Mouse (Mus musculus): ENCODE results near the gene Fam47e. TPM values are rescaled to one million over a fixed set of nuclear protein-coding genes. Genes with fewer than 3 reads are reported as not detected.
A peak's percentile ranks its signal among the peaks of the same experiment; 100 is the strongest.

Fam47e gene
- polyA plus RNA-seq, 2 experiments: 1.0 to 1.4 TPM

DNA sequence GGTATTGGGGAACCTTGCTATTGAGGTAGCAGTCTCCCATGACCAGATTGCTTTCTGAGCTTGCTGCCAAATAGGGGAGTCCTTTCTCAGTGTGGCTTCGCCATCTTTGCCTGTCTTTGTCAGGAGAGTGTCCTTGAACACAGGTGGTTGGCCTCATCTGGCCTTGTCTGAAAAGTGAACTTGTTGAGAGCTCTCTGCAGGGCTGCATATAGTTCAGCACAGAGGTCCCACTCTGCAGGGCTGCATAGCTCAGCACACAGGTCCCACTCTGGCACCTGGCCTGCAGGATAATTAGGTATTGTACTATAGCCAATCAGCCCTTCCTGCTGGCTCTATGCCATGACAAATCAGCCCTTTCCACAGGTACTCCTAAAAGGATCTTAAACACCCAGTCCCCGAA lies 5.3 kb downstream of the Fam47e start:
- no peaks in the 10 kb centered on the region for H3K27me3 ChIP-seq (ENCODE audit: control insufficient read depth, insufficient read depth, low read length)
- H3K4me1 ChIP-seq (replicated peaks; ENCODE audit: control insufficient read depth in 2 of 2, insufficient read depth in 2 of 2, low read length in 1 of 2): no peaks in the 10 kb centered on the region; a peak in 1 of 4 replicates
- DNase-seq (ENCODE audit: low read depth in 3 of 3, low spot score in 3 of 3): no peak
- TF ChIP-seq EP300 (IDR thresholded peaks at IDR 0.05; ENCODE audit: low read depth) (no peak), CTCF (IDR thresholded peaks at IDR 0.05; ENCODE audit: low read depth) (no peak)
- H3K9me3 ChIP-seq (ENCODE audit: control insufficient read depth, low read length): no peaks in the 10 kb centered on the region
- no peak for ATAC-seq (ENCODE audit: insufficient read depth)
- no peak overlapping the region for H3K9ac ChIP-seq (replicated peaks)
- H3K27ac ChIP-seq: no peak overlapping the region
- H3K4me2 ChIP-seq (ENCODE audit: low read depth): no peak overlapping the region
- H3K4me3 ChIP-seq (ENCODE audit: insufficient read depth in 1 of 2, low read depth in 2 of 2, low read length in 2 of 2): no peak overlapping the region
- 42% methylated on average over 2 of the region's 2 CpGs for WGBS (ENCODE audit: insufficient replicate concordance)
- H3K36me3 ChIP-seq (replicated peaks; ENCODE audit: control insufficient read depth, insufficient read depth, low read depth): no peaks in the 10 kb centered on the region

- WGBS (ENCODE audit: insufficient replicate concordance): 65% methylated on average over 13 of the region's 13 CpGs
These were observed 7.1 kb downstream of the Fam47e start for GRCm38 (mm10) chr5:92562002-92562401.

GRCm38 (mm10) chr5:92571232-92571631 lies 16.4 kb downstream of the Fam47e start:
- no peaks in the 10 kb centered on the region for H3K27me3 ChIP-seq (ENCODE audit: control insufficient read depth, insufficient read depth, low read length)
- H3K9me3 ChIP-seq (ENCODE audit: control insufficient read depth, low read length): no peaks in the 10 kb centered on the region
- no peak overlapping the region for H3K4me3 ChIP-seq (ENCODE audit: insufficient read depth in 1 of 2, low read depth in 2 of 2, low read length in 2 of 2)
- no peak overlapping the region for H3K27ac ChIP-seq
- no peak for TF ChIP-seq CTCF (IDR thresholded peaks at IDR 0.05; ENCODE audit: low read depth)
- TF ChIP-seq EP300 (IDR thresholded peaks at IDR 0.05; ENCODE audit: low read depth): no peak
- no peaks in the 10 kb centered on the region for H3K36me3 ChIP-seq (replicated peaks; ENCODE audit: control insufficient read depth, insufficient read depth, low read depth)
- DNase-seq (ENCODE audit: low read depth in 3 of 3, low spot score in 3 of 3): peak in 2 of 3 experiments; percentile 3 to 13
- H3K9ac ChIP-seq (replicated peaks): no peak overlapping the region
- WGBS (ENCODE audit: insufficient replicate concordance): 67% methylated on average over 4 of the region's 4 CpGs
- no peak overlapping the region for H3K4me2 ChIP-seq (ENCODE audit: low read depth)
- ATAC-seq (ENCODE audit: insufficient read depth): peak; percentile 62
- 0 out of 4 replicates have a peak, but pooled peaks cover 0 to 2% of the 10 kb centered on the region in 2 experiments for H3K4me1 ChIP-seq (replicated peaks; ENCODE audit: control insufficient read depth in 2 of 2, insufficient read depth in 2 of 2, low read length in 1 of 2)

More at GRCm38 (mm10) chr5:92562002-92562401, 7.1 kb downstream of the Fam47e start:
- Histone ChIP-seq H3K36me3 (replicated peaks; ENCODE audit: control insufficient read depth, insufficient read depth, low read depth) (no peaks in the 10 kb centered on the region), H3K4me2 (ENCODE audit: low read depth) (no peak overlapping the region), H3K27ac (no peak overlapping the region), H3K9me3 (ENCODE audit: control insufficient read depth, low read length) (no peaks in the 10 kb centered on the region), H3K4me3 (ENCODE audit: insufficient read depth in 1 of 2, low read depth in 2 of 2, low read length in 2 of 2) (no peak overlapping the region), H3K4me1 (replicated peaks; ENCODE audit: control insufficient read depth in 2 of 2, insufficient read depth in 2 of 2, low read length in 1 of 2) (no peaks in the 10 kb centered on the region; a peak in 1 of 4 replicates), H3K27me3 (ENCODE audit: control insufficient read depth, insufficient read depth, low read length) (no peaks in the 10 kb centered on the region), H3K9ac (replicated peaks) (no peak overlapping the region)
- DNase-seq (ENCODE audit: low read depth in 3 of 3, low spot score in 3 of 3) (no peak), ATAC-seq (ENCODE audit: insufficient read depth) (no peak)
- TF ChIP-seq CTCF (IDR thresholded peaks at IDR 0.05; ENCODE audit: low read depth): no peak
- TF ChIP-seq EP300 (IDR thresholded peaks at IDR 0.05; ENCODE audit: low read depth): no peak

- TF ChIP-seq EP300 (IDR thresholded peaks at IDR 0.05; ENCODE audit: low read depth): no peak
- no peak for TF ChIP-seq CTCF (IDR thresholded peaks at IDR 0.05; ENCODE audit: low read depth)
- no peak for ATAC-seq (ENCODE audit: insufficient read depth)
These were observed 24.7 kb downstream of the Fam47e start for GRCm38 (mm10) chr5:92579559-92579958.

GRCm38 (mm10) chr5:92585932-92586331 lies 31.1 kb downstream of the Fam47e start:
- peak in 1 of 3 experiments; percentile 6 for DNase-seq (ENCODE audit: low read depth in 3 of 3, low spot score in 3 of 3)
- Histone ChIP-seq H3K36me3 (replicated peaks; ENCODE audit: control insufficient read depth, insufficient read depth, low read depth) (no peaks in the 10 kb centered on the region), H3K9ac (replicated peaks) (no peak overlapping the region), H3K27ac (no peak overlapping the region), H3K9me3 (ENCODE audit: control insufficient read depth, low read length) (no peaks in the 10 kb centered on the region), H3K4me2 (ENCODE audit: low read depth) (no peak overlapping the region), H3K4me3 (ENCODE audit: insufficient read depth in 1 of 2, low read depth in 2 of 2, low read length in 2 of 2) (no peak overlapping the region), H3K4me1 (replicated peaks; ENCODE audit: control insufficient read depth in 2 of 2, insufficient read depth in 2 of 2, low read length in 1 of 2) (peaks cover 0 to 6% of the 10 kb centered on the region in 2 experiments; a peak in 1 of 4 replicates), H3K27me3 (ENCODE audit: control insufficient read depth, insufficient read depth, low read length) (no peaks in the 10 kb centered on the region)
- 52% methylated on average over 10 of the region's 10 CpGs for WGBS (ENCODE audit: insufficient replicate concordance)
- TF ChIP-seq CTCF (IDR thresholded peaks at IDR 0.05; ENCODE audit: low read depth) (no peak), EP300 (IDR thresholded peaks at IDR 0.05; ENCODE audit: low read depth) (no peak)
- peak; percentile 52 for ATAC-seq (ENCODE audit: insufficient read depth)

More at GRCm38 (mm10) chr5:92579559-92579958, 24.7 kb downstream of the Fam47e start:
- H3K4me1 ChIP-seq (replicated peaks; ENCODE audit: control insufficient read depth in 2 of 2, insufficient read depth in 2 of 2, low read length in 1 of 2): no peaks in the 10 kb centered on the region
- H3K27me3 ChIP-seq (ENCODE audit: control insufficient read depth, insufficient read depth, low read length): no peaks in the 10 kb centered on the region
- no peaks in the 10 kb centered on the region for H3K9me3 ChIP-seq (ENCODE audit: control insufficient read depth, low read length)
- H3K27ac ChIP-seq: no peak overlapping the region
- no peak overlapping the region for H3K4me3 ChIP-seq (ENCODE audit: insufficient read depth in 1 of 2, low read depth in 2 of 2, low read length in 2 of 2)
- no peak for DNase-seq (ENCODE audit: low read depth in 3 of 3, low spot score in 3 of 3)
- no peak overlapping the region for H3K4me2 ChIP-seq (ENCODE audit: low read depth)
- 62% methylated on average over 14 of the region's 14 CpGs for WGBS (ENCODE audit: insufficient replicate concordance)
- H3K9ac ChIP-seq (replicated peaks): no peak overlapping the region
- H3K36me3 ChIP-seq (replicated peaks; ENCODE audit: control insufficient read depth, insufficient read depth, low read depth): no peaks in the 10 kb centered on the region

Measured in liver, embryonic 14.5 days (tissue).